Mouse (Mus musculus) kidney, postnatal 0 days (tissue): Measurements from ENCODE around the gene Shroom1. TPM values are rescaled to one million over a fixed set of nuclear protein-coding genes. Genes with fewer than 3 reads are reported as not detected.

ENCODE experiments used
- ATAC-seq: fragments of 200-750 bp; cut with Nextera tagmentation; replicated peaks from 2 replicates; pipeline ENCODE4 v1.8.0; 2017; ENCODE audit warnings: low read depth, moderate number of reproducible peaks, moderate TSS enrichment, moderate library complexity; ENCODE audit not compliant: low FRiP score
- DNase-seq: peaks from one replicate; pipeline ENCODE4 v3.0.0-alpha.2; 2016; ENCODE audit warnings: low spot score
- H3K27ac ChIP-seq: fragments of 300-500 bp; sonication (generic); 2 replicates; pipeline ENCODE4 v1.5.1; 2014; ENCODE audit warnings: mild to moderate bottlenecking
- H3K27me3 ChIP-seq: fragments of 300-500 bp; sonication (generic); 2 replicates; pipeline ENCODE4 v1.6.1; 2014; ENCODE audit warnings: low read length, mixed read lengths; ENCODE audit not compliant: insufficient read depth
- H3K36me3 ChIP-seq: fragments of 300-500 bp; sonication (generic); 2 replicates; pipeline ENCODE4 v1.6.1; 2014; ENCODE audit warnings: low read length, mixed read lengths; ENCODE audit not compliant: insufficient read depth
- H3K4me1 ChIP-seq: fragments of 300-500 bp; sonication (generic); replicated peaks from 2 replicates; pipeline ENCODE4 v1.6.1; 2014; ENCODE audit warnings: antibody characterized with exemption, low read length, mixed read lengths; ENCODE audit not compliant: insufficient read depth
- H3K4me2 ChIP-seq: fragments of 300-500 bp; sonication (generic); 2 replicates; pipeline ENCODE4 v1.6.1; 2014; ENCODE audit warnings: mild to moderate bottlenecking, low read length, moderate library complexity, mixed read lengths
- H3K4me3 ChIP-seq: fragments of 300-500 bp; sonication (generic); replicated peaks from 2 replicates; pipeline ENCODE4 v1.5.1; 2014; ENCODE audit warnings: low read depth, low read length
- H3K9ac ChIP-seq: fragments of 300-500 bp; sonication (generic); 2 replicates; pipeline ENCODE4 v1.6.1; 2014; ENCODE audit warnings: low read depth, low read length
- H3K9me3 ChIP-seq: fragments of 300-500 bp; sonication (generic); replicated peaks from 2 replicates; pipeline ENCODE4 v1.6.1; 2016; ENCODE audit warnings: low read length, inconsistent platforms, mixed read lengths
- CTCF ChIP-seq: IDR thresholded peaks from 2 replicates; pipeline ENCODE4 v1.5.1; 2016; ENCODE audit warnings: antibody characterized with exemption, low read depth, mild to moderate bottlenecking, moderate library complexity
- WGBS: fragments of 180-500 bp; shearing (Covaris S2); extraction: QIAGEN DNeasy Blood & Tissue Kit; methylation state at CpG from one replicate; pipeline ENCODE4 v1.1.7; 2014; 5-methylcytosine and 5-hydroxymethylcytosine counted together
- polyA plus RNA-seq: library from polyadenylated mRNA; unstranded; fragments of >200 nt; fragmentation: Nextera tagmentation; extraction: Ambion mirVana; gene quantifications from 2 replicates; pipeline ENCODE4 v1.2.1, GENCODE M21; 2015

Gene Shroom1
- polyA plus RNA-seq, 1 experiment from 2014 or later: 1.1 TPM

DNA sequence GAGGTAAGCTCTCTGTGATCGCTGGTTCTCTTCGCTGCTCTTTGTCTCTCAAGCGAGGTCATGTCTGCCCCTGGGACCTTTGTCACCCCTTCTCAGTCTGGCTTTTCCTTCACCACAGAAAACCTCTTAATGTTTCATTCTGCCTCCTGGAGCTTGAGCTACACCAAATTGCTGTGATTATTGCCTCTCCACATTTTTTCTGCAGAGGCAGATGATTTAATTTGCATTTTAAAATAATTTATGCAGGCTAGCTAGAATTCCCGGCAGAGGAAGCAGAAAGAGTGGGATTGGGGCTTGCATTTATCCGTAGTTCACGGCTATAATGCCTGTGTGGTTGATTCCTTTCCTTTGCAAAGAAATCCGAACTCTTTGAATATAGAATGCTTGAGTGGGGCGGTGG is 18.6 kb downstream of the Shroom1 start:
- Histone ChIP-seq H3K4me1 (peaks cover 10% of the 10 kb centered on the region), H3K9me3 (no peaks in the 10 kb centered on the region)

GRCm38 (mm10) chr11:53477833-53478232 is 20.8 kb downstream of the Shroom1 start:
- Histone ChIP-seq H3K27ac (no peak overlapping the region), H3K4me3 (no peak overlapping the region), H3K4me2 (no peak overlapping the region), H3K9ac (no peak overlapping the region), H3K27me3 (peaks cover 45% of the 10 kb centered on the region), H3K36me3 (no peaks in the 10 kb centered on the region), H3K4me1 (peaks cover 10% of the 10 kb centered on the region), H3K9me3 (no peaks in the 10 kb centered on the region)
- no peak for TF ChIP-seq CTCF
- no peak for ATAC-seq
- no peak for DNase-seq
- WGBS: 41% methylated on average over 7 of the region's 7 CpGs

More for the DNA sequence above, 18.6 kb downstream of the Shroom1 start:
- no peak for TF ChIP-seq CTCF
- no peak overlapping the region for H3K27ac ChIP-seq
- no peak overlapping the region for H3K4me2 ChIP-seq
- DNase-seq: no peak
- no peaks in the 10 kb centered on the region for H3K36me3 ChIP-seq
- ATAC-seq: no peak
- 26% methylated on average over 8 of the region's 8 CpGs for WGBS
- H3K4me3 ChIP-seq: no peak overlapping the region
- peaks cover 43% of the 10 kb centered on the region for H3K27me3 ChIP-seq
- H3K9ac ChIP-seq: no peak overlapping the region

DNA sequence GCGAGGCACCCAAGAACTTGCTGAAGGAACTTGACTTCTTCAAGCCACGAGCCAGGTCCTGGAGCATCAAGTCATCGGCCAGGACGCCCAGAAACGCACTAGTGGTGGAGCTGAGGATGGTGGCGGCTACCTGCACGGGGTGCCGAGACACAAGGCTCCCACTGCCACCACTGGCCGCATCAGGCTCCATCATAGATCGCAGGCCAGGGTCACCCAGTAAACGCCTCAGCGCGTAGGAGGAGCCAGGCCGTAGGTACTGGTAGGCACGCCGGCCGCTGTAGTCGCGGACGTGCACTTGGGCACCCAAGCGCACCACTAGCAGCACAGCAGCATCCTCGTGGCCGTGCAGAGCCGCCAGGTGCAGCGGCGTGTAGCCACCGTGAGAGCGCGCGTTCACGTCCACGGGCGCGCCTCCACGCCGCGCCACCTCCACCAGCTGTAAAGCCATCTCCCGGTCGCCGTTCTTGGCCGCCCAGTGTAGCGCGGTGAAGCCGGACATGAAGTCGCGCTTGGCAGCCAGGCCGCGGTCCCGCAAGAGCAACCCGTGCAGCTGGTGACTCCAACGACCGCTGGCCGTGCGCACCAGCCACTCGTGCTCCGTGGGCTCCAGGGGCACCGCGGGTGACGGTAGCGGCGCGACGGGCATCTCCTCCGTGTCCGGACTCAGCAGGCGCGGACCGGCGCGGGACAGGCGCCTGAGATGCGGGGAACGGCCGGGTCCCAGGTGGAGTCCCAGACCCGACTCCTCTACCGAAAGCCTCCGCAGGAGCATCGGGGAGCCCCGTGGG is 21.6 kb downstream of the Shroom1 start:
- Histone ChIP-seq H3K4me1 (peaks cover 10% of the 10 kb centered on the region), H3K4me3 (peak overlapping the region; percentile 43), H3K4me2 (peak overlapping the region; percentile 78), H3K9ac (peak overlapping the region; percentile 37; the same call in 1 of the 2 replicates), H3K9me3 (no peaks in the 10 kb centered on the region), H3K27me3 (peaks cover 45% of the 10 kb centered on the region), H3K36me3 (no peaks in the 10 kb centered on the region), H3K27ac (no peak overlapping the region)
- ATAC-seq (0 out of 2 replicates have a peak, but pooled peaks have one; percentile 49), DNase-seq (no peak)
- TF ChIP-seq CTCF: no peak
- 7% methylated on average over 79 of the region's 79 CpGs for WGBS

DNA sequence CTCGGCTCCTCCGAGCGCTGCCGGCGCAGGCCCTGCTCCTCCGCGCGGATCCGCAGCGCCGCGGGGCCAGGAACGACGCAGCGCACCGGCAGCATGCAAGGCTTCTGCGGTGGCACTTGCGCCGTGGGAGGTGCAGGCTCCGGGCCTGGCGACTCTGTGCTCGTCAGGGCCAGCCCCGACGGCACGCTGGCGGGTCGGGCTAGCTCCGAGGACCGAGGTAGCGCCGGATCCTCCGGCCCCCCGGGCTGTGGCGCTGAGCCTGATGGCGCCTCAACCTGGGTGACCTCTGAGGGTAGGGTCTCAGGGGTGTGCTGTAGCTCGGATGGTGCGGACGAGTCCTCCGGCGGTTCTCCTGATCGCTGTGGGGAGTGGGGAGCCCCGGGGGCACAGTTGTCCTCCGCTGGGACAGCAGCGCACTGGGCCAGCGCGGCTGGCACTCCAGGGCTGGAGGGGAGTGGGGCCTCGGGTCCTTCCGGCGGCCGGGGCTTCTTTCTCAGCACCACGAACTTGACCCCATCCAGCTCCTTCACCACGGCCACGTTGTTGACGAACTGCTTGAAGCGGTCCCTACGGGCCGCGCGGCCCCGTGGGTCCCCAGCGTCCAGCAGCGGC is 22.3 kb downstream of the Shroom1 start:
- Histone ChIP-seq H3K27me3 (peaks cover 45% of the 10 kb centered on the region), H3K36me3 (no peaks in the 10 kb centered on the region), H3K27ac (no peak overlapping the region), H3K4me1 (peaks cover 10% of the 10 kb centered on the region), H3K9ac (peak overlapping the region; percentile 37; the same call in 1 of the 2 replicates), H3K4me2 (peak overlapping the region; percentile 78), H3K4me3 (peak overlapping the region; percentile 43), H3K9me3 (no peaks in the 10 kb centered on the region)
- ATAC-seq: no peak; the same call in 1 of the 2 replicates
- no peak for TF ChIP-seq CTCF
- under 1% methylated on average over 62 of the region's 62 CpGs for WGBS
- DNase-seq: no peak

GRCm38 (mm10) chr11:53479783-53480301 is 22.8 kb downstream of the Shroom1 start, which contains the start of the genes Gm9945 and Sowaha:
Gene Gm9945 (plus strand): TSS chr11:53480166.
Gene Sowaha (minus strand): TSS chr11:53480274.
- WGBS: 2% methylated on average over 40 of the region's 40 CpGs
- H3K4me1 ChIP-seq: peaks cover 10% of the 10 kb centered on the region
- H3K9ac ChIP-seq: peak within 1 kb of the TSS; percentile 37; the same call in 1 of the 2 replicates
- H3K4me2 ChIP-seq: peak within 1 kb of the TSS; percentile 78
- H3K27me3 ChIP-seq: peaks cover 45% of the 10 kb centered on the region
- ATAC-seq: no peak; the same call in 1 of the 2 replicates
- no peak within 1 kb of the TSS for H3K27ac ChIP-seq
- no peak; the same call in 1 of the 2 replicates for TF ChIP-seq CTCF
- no peaks in the 10 kb centered on the region for H3K9me3 ChIP-seq
- H3K36me3 ChIP-seq: no peaks in the 10 kb centered on the region
- peak within 1 kb of the TSS; percentile 43 for H3K4me3 ChIP-seq
- no peak for DNase-seq

- no peak overlapping the region for H3K9ac ChIP-seq
- peaks cover 37% of the 10 kb centered on the region for H3K27me3 ChIP-seq
- no peak overlapping the region for H3K4me3 ChIP-seq
- no peak for TF ChIP-seq CTCF
- peaks cover 10% of the 10 kb centered on the region for H3K4me1 ChIP-seq
- DNase-seq: no peak
- no peaks in the 10 kb centered on the region for H3K9me3 ChIP-seq
- H3K27ac ChIP-seq: no peak overlapping the region
- ATAC-seq: no peak
- no peaks in the 10 kb centered on the region for H3K36me3 ChIP-seq
- WGBS: 77% methylated on average over 4 of the region's 4 CpGs
- no peak overlapping the region for H3K4me2 ChIP-seq
These were observed 24.2 kb downstream of the Shroom1 start for GRCm38 (mm10) chr11:53481088-53481730.
